Mouse (Mus musculus) stomach, postnatal 0 days (tissue): ENCODE data around the gene Dpp7.

ENCODE experiments used
- CTCF ChIP-seq: IDR thresholded peaks from 2 replicates; pipeline ENCODE4 v1.5.1; 2016; ENCODE audit warnings: antibody characterized with exemption, low read depth, mild to moderate bottlenecking, moderate library complexity
- EP300 ChIP-seq: optimal IDR thresholded peaks from 2 replicates; pipeline ENCODE3; 2016; ENCODE audit warnings: antibody characterized with exemption

DNA sequence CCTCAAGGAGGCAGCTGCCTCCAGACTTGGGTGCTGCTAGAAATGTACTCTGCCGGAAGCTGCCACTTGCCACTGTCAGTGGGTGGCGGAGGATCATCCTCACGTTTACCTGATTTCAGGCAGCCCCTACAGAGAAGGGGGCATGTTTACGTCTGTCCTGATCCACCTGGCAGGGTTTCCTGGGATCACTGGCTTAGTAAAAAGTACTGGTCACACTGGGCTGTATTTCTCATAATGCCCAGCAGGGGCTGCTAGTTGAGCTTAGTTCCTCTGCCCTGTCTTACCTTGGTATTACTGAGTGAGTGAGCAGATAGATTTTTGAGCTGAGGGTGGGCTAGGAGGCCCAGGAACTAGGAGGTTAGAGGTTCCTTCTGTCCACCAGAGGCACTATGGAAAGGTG lies 20.4 kb upstream of the Dpp7 start:
- TF ChIP-seq EP300: no peak
- TF ChIP-seq CTCF: peak; percentile 88
